Mouse (Mus musculus): ENCODE results near the gene Tcp11l2. TPM values are rescaled to one million over a fixed set of nuclear protein-coding genes. Genes with fewer than 3 reads are reported as not detected.

The Tcp11l2 gene
- polyA plus RNA-seq, 1 experiment from 2014 or later, result 29.8 TPM

GRCm38 (mm10) chr10:84562567-84563554 lies 13.6 kb upstream of the Tcp11l2 start:
- H3K9ac ChIP-seq (replicated peaks), result no peak overlapping the region
- ATAC-seq (peak; percentile 67), DNase-seq (peak; percentile 40)
- H3K4me2 ChIP-seq (ENCODE audit: low read depth, low read length), result no peak overlapping the region
- no peaks in the 10 kb centered on the region for H3K36me3 ChIP-seq (replicated peaks; ENCODE audit: insufficient read depth, low read length)
- no peaks in the 10 kb centered on the region for H3K27me3 ChIP-seq (ENCODE audit: insufficient read depth, low read length)
- H3K4me3 ChIP-seq (ENCODE audit: low read depth, low read length), result no peak overlapping the region
- WGBS (ENCODE audit: insufficient replicate concordance), result 57% methylated on average over 13 of the region's 13 CpGs
- TF ChIP-seq EP300 (IDR thresholded peaks at IDR 0.05; ENCODE audit: low read depth) (no peak), CTCF (IDR thresholded peaks at IDR 0.05; ENCODE audit: low read depth) (peak; percentile 37)
- no peak overlapping the region for H3K27ac ChIP-seq (ENCODE audit: low read depth)
- no peaks in the 10 kb centered on the region for H3K9me3 ChIP-seq (ENCODE audit: low read length)
- peaks cover 5% of the 10 kb centered on the region; the same call in 1 of the 2 replicates for H3K4me1 ChIP-seq (ENCODE audit: insufficient read depth)

- H3K27ac ChIP-seq (ENCODE audit: low read depth), result no peak overlapping the region
- 82% methylated on average over 8 of the region's 8 CpGs for WGBS (ENCODE audit: insufficient replicate concordance)
These were observed 12.0 kb upstream of the Tcp11l2 start for GRCm38 (mm10) chr10:84564427-84564826.

GRCm38 (mm10) chr10:84571052-84571639 lies 5.3 kb upstream of the Tcp11l2 start:
- no peaks in the 10 kb centered on the region for H3K9me3 ChIP-seq (ENCODE audit: low read length)
- no peak overlapping the region for H3K4me3 ChIP-seq (ENCODE audit: low read depth, low read length)
- H3K27me3 ChIP-seq (ENCODE audit: insufficient read depth, low read length), result no peaks in the 10 kb centered on the region
- ATAC-seq (no peak), DNase-seq (no peak)
- peaks cover 9% of the 10 kb centered on the region for H3K4me1 ChIP-seq (ENCODE audit: insufficient read depth)
- H3K27ac ChIP-seq (ENCODE audit: low read depth), result no peak overlapping the region
- WGBS (ENCODE audit: insufficient replicate concordance), result 67% methylated on average over 10 of the region's 10 CpGs
- H3K4me2 ChIP-seq (ENCODE audit: low read depth, low read length), result no peak overlapping the region
- no peak overlapping the region for H3K9ac ChIP-seq (replicated peaks)
- TF ChIP-seq CTCF (IDR thresholded peaks at IDR 0.05; ENCODE audit: low read depth) (no peak), EP300 (IDR thresholded peaks at IDR 0.05; ENCODE audit: low read depth) (no peak)
- no peaks in the 10 kb centered on the region for H3K36me3 ChIP-seq (replicated peaks; ENCODE audit: insufficient read depth, low read length)

More at GRCm38 (mm10) chr10:84564427-84564826, 12.0 kb upstream of the Tcp11l2 start:
- Histone ChIP-seq H3K27me3 (ENCODE audit: insufficient read depth, low read length) (no peaks in the 10 kb centered on the region), H3K4me2 (ENCODE audit: low read depth, low read length) (no peak overlapping the region), H3K9ac (replicated peaks) (no peak overlapping the region), H3K9me3 (ENCODE audit: low read length) (no peaks in the 10 kb centered on the region), H3K4me1 (ENCODE audit: insufficient read depth) (peaks cover 5% of the 10 kb centered on the region; the same call in 1 of the 2 replicates), H3K4me3 (ENCODE audit: low read depth, low read length) (no peak overlapping the region), H3K36me3 (replicated peaks; ENCODE audit: insufficient read depth, low read length) (no peaks in the 10 kb centered on the region)
- TF ChIP-seq EP300 (IDR thresholded peaks at IDR 0.05; ENCODE audit: low read depth) (no peak), CTCF (IDR thresholded peaks at IDR 0.05; ENCODE audit: low read depth) (no peak)
- no peak for ATAC-seq
- no peak for DNase-seq

- peaks cover 21% of the 10 kb centered on the region for H3K4me1 ChIP-seq (ENCODE audit: insufficient read depth)
- H3K4me2 ChIP-seq (ENCODE audit: low read depth, low read length), result no peak overlapping the region
- H3K27ac ChIP-seq (ENCODE audit: low read depth), result peak overlapping the region; percentile 96
- no peak overlapping the region for H3K4me3 ChIP-seq (ENCODE audit: low read depth, low read length)
- DNase-seq (no peak), ATAC-seq (no peak)
- TF ChIP-seq EP300 (IDR thresholded peaks at IDR 0.05; ENCODE audit: low read depth), result no peak
- TF ChIP-seq CTCF (IDR thresholded peaks at IDR 0.05; ENCODE audit: low read depth), result no peak
- no peaks in the 10 kb centered on the region for H3K27me3 ChIP-seq (ENCODE audit: insufficient read depth, low read length)
- H3K36me3 ChIP-seq (replicated peaks; ENCODE audit: insufficient read depth, low read length), result 0 out of 2 replicates have a peak, but pooled peaks cover 1% of the 10 kb centered on the region
- 40% methylated on average over 5 of the region's 5 CpGs for WGBS (ENCODE audit: insufficient replicate concordance)
- no peak overlapping the region for H3K9ac ChIP-seq (replicated peaks)
- H3K9me3 ChIP-seq (ENCODE audit: low read length), result no peaks in the 10 kb centered on the region
These were observed 2.6 kb upstream of the Tcp11l2 start for GRCm38 (mm10) chr10:84573671-84574420.

- H3K4me3 ChIP-seq (ENCODE audit: low read depth, low read length), result peak overlapping the region; percentile 88
- H3K27ac ChIP-seq (ENCODE audit: low read depth), result peak overlapping the region; percentile 96
- DNase-seq, result no peak
- ATAC-seq, result peak; percentile 88
- under 1% methylated on average over 14 of the region's 14 CpGs for WGBS (ENCODE audit: insufficient replicate concordance)
- no peak for TF ChIP-seq CTCF (IDR thresholded peaks at IDR 0.05; ENCODE audit: low read depth)
- TF ChIP-seq EP300 (IDR thresholded peaks at IDR 0.05; ENCODE audit: low read depth), result peak; percentile 98
- H3K27me3 ChIP-seq (ENCODE audit: insufficient read depth, low read length), result no peaks in the 10 kb centered on the region
- peak overlapping the region; percentile 87 for H3K4me2 ChIP-seq (ENCODE audit: low read depth, low read length)
- peaks cover 24% of the 10 kb centered on the region for H3K4me1 ChIP-seq (ENCODE audit: insufficient read depth)
- no peaks in the 10 kb centered on the region for H3K9me3 ChIP-seq (ENCODE audit: low read length)
- 0 out of 2 replicates have a peak, but pooled peaks cover 2% of the 10 kb centered on the region for H3K36me3 ChIP-seq (replicated peaks; ENCODE audit: insufficient read depth, low read length)
- H3K9ac ChIP-seq (replicated peaks), result peak overlapping the region; percentile 95
These were observed 414 bp upstream of the Tcp11l2 start for GRCm38 (mm10) chr10:84576029-84576394.

All from liver, postnatal 0 days (tissue).